Mouse (Mus musculus) forebrain, embryonic 16.5 days (tissue): Measurements from ENCODE around the gene Wfdc11. TPM values are rescaled to one million over a fixed set of nuclear protein-coding genes. Genes with fewer than 3 reads are reported as not detected.
"Not testable (repeated sequence)": the region's sequence is repeated elsewhere in the genome, so short reads cannot be mapped to it uniquely, and the experiment has no call there.

Source experiments
- ATAC-seq: fragments of 200-750 bp; cut with Nextera tagmentation; 2 replicates; pipeline ENCODE4 v1.8.0; 2017; ENCODE audit warnings: mild to moderate bottlenecking, moderate library complexity
- H3K27ac ChIP-seq: fragments of 300-500 bp; sonication (generic); 2 replicates; pipeline ENCODE4 v1.5.1; 2014; ENCODE audit warnings: low read length, control low read depth
- H3K27me3 ChIP-seq: fragments of 300-500 bp; sonication (generic); replicated peaks from 2 replicates; pipeline ENCODE4 v1.6.1; 2014; ENCODE audit warnings: low read length; ENCODE audit not compliant: control insufficient read depth, insufficient read depth
- H3K36me3 ChIP-seq: fragments of 300-500 bp; sonication (generic); 2 replicates; pipeline ENCODE4 v1.6.1; 2014; ENCODE audit not compliant: control insufficient read depth, insufficient read depth
- H3K4me1 ChIP-seq: fragments of 300-500 bp; sonication (generic); replicated peaks from 2 replicates; pipeline ENCODE4 v1.6.1; 2014; ENCODE audit warnings: low read length; ENCODE audit not compliant: control insufficient read depth, insufficient read depth
- H3K4me2 ChIP-seq: fragments of 300-500 bp; sonication (generic); 2 replicates; pipeline ENCODE4 v1.6.1; 2014; ENCODE audit warnings: mild to moderate bottlenecking, low read length, control low read depth
- H3K4me3 ChIP-seq: fragments of 300-500 bp; sonication (generic); replicated peaks from 2 replicates; pipeline ENCODE4 v1.5.1; 2014; ENCODE audit warnings: mild to moderate bottlenecking, low read length, control low read depth
- H3K9ac ChIP-seq: fragments of 300-500 bp; sonication (generic); replicated peaks from 2 replicates; pipeline ENCODE4 v1.6.1; 2014; ENCODE audit warnings: low read depth, low read length, control low read depth
- H3K9me3 ChIP-seq: fragments of 300-500 bp; sonication (generic); 2 replicates; pipeline ENCODE4 v1.6.1; 2016; ENCODE audit warnings: low read length; ENCODE audit not compliant: control insufficient read depth
- WGBS: fragments of 180-500 bp; shearing (Covaris S2); extraction: QIAGEN DNeasy Blood & Tissue Kit; methylation state at CpG from one replicate; pipeline ENCODE4 v1.1.7; 2014; 5-methylcytosine and 5-hydroxymethylcytosine counted together
- polyA plus RNA-seq: library from polyadenylated mRNA; unstranded; fragments of >200 nt; fragmentation: Nextera tagmentation; extraction: Ambion mirVana; gene quantifications from 2 replicates; pipeline ENCODE4 v1.2.1, GENCODE M21; 2015

Wfdc11 gene
- not detected in 2 replicates for polyA plus RNA-seq

- H3K9me3 ChIP-seq = no peaks in the 10 kb centered on the region
- no peak for ATAC-seq
Measured at GRCm38 (mm10) chr2:164673987-164674386, at the start of gene Wfdc11. Wfdc11 (minus strand) TSS chr2:164674087.

GRCm38 (mm10) chr2:164723276-164723675 is 49.4 kb upstream of the Wfdc11 start:
- ATAC-seq = no peak
- Histone ChIP-seq H3K36me3 (no peaks in the 10 kb centered on the region), H3K9me3 (no peaks in the 10 kb centered on the region), H3K27me3 (no peaks in the 10 kb centered on the region), H3K27ac (no peak overlapping the region), H3K9ac (no peak overlapping the region), H3K4me2 (no peak overlapping the region), H3K4me3 (no peak overlapping the region), H3K4me1 (no peaks in the 10 kb centered on the region)
- WGBS = 55% methylated on average over 4 of the region's 4 CpGs

More at GRCm38 (mm10) chr2:164673987-164674386, at the start of gene Wfdc11:
- 84% methylated on average over 7 of the region's 7 CpGs for WGBS
- H3K36me3 ChIP-seq = no peaks in the 10 kb centered on the region
- H3K4me1 ChIP-seq = peaks cover 3% of the 10 kb centered on the region; the same call in 1 of the 2 replicates
- no peak within 1 kb of the TSS for H3K27ac ChIP-seq
- H3K27me3 ChIP-seq = no peaks in the 10 kb centered on the region
- no peak within 1 kb of the TSS for H3K9ac ChIP-seq
- H3K4me2 ChIP-seq = no peak within 1 kb of the TSS
- no peak within 1 kb of the TSS for H3K4me3 ChIP-seq

GRCm38 (mm10) chr2:164716194-164716786 is 42.4 kb upstream of the Wfdc11 start:
- H3K9ac ChIP-seq, H3K27ac ChIP-seq, H3K4me2 ChIP-seq, H3K4me1 ChIP-seq, H3K36me3 ChIP-seq, H3K9me3 ChIP-seq, H3K27me3 ChIP-seq, H3K4me3 ChIP-seq, ATAC-seq: not testable (repeated sequence)
- 90% methylated on average over 18 of the region's 23 CpGs for WGBS

GRCm38 (mm10) chr2:164715005-164715404 is 41.1 kb upstream of the Wfdc11 start, which contains the start of gene Spint5:
Spint5 (plus strand) TSS chr2:164715305.
- Histone ChIP-seq H3K36me3 (no peaks in the 10 kb centered on the region), H3K9me3 (no peaks in the 10 kb centered on the region), H3K4me3 (no peak within 1 kb of the TSS), H3K4me1 (no peaks in the 10 kb centered on the region), H3K27ac (no peak within 1 kb of the TSS), H3K9ac (no peak within 1 kb of the TSS), H3K4me2 (no peak within 1 kb of the TSS), H3K27me3 (no peaks in the 10 kb centered on the region)
- 74% methylated on average over 6 of the region's 6 CpGs for WGBS
- ATAC-seq = no peak

- WGBS = 89% methylated on average over 14 of the region's 14 CpGs
- H3K27me3 ChIP-seq = no peaks in the 10 kb centered on the region
- H3K4me2 ChIP-seq = no peak overlapping the region
- ATAC-seq = no peak
- no peak overlapping the region for H3K9ac ChIP-seq
- no peak overlapping the region for H3K4me3 ChIP-seq
- H3K27ac ChIP-seq = no peak overlapping the region
- no peaks in the 10 kb centered on the region for H3K36me3 ChIP-seq
- no peaks in the 10 kb centered on the region for H3K9me3 ChIP-seq
- H3K4me1 ChIP-seq = no peaks in the 10 kb centered on the region
Measured at GRCm38 (mm10) chr2:164705991-164706390, 32.1 kb upstream of the Wfdc11 start.

GRCm38 (mm10) chr2:164705328-164705727 is 31.4 kb upstream of the Wfdc11 start:
- WGBS = 91% methylated on average over 6 of the region's 6 CpGs
- no peak overlapping the region for H3K27ac ChIP-seq
- no peaks in the 10 kb centered on the region for H3K9me3 ChIP-seq
- no peak overlapping the region for H3K4me3 ChIP-seq
- H3K4me1 ChIP-seq = no peaks in the 10 kb centered on the region
- no peak overlapping the region for H3K4me2 ChIP-seq
- H3K36me3 ChIP-seq = no peaks in the 10 kb centered on the region
- H3K27me3 ChIP-seq = no peaks in the 10 kb centered on the region
- ATAC-seq = no peak
- H3K9ac ChIP-seq = no peak overlapping the region

- no peaks in the 10 kb centered on the region for H3K9me3 ChIP-seq
- H3K4me2 ChIP-seq = no peak overlapping the region
- H3K36me3 ChIP-seq = no peaks in the 10 kb centered on the region
- no peak for ATAC-seq
- no peaks in the 10 kb centered on the region for H3K4me1 ChIP-seq
- no peak overlapping the region for H3K27ac ChIP-seq
- 86% methylated on average over 5 of the region's 5 CpGs for WGBS
- H3K4me3 ChIP-seq = no peak overlapping the region
- H3K27me3 ChIP-seq = no peaks in the 10 kb centered on the region
- no peak overlapping the region for H3K9ac ChIP-seq
Measured at GRCm38 (mm10) chr2:164704235-164704634, 30.3 kb upstream of the Wfdc11 start.

GRCm38 (mm10) chr2:164701761-164702160 is 27.9 kb upstream of the Wfdc11 start:
- H3K27ac ChIP-seq = no peak overlapping the region
- H3K4me1 ChIP-seq = no peaks in the 10 kb centered on the region
- no peaks in the 10 kb centered on the region for H3K27me3 ChIP-seq
- H3K9ac ChIP-seq = no peak overlapping the region
- no peaks in the 10 kb centered on the region for H3K9me3 ChIP-seq
- ATAC-seq = no peak
- 92% methylated on average over 5 of the region's 5 CpGs for WGBS
- no peak overlapping the region for H3K4me2 ChIP-seq
- no peak overlapping the region for H3K4me3 ChIP-seq
- no peaks in the 10 kb centered on the region for H3K36me3 ChIP-seq

GRCm38 (mm10) chr2:164700959-164701358 is 27.1 kb upstream of the Wfdc11 start:
- no peaks in the 10 kb centered on the region for H3K27me3 ChIP-seq
- H3K9me3 ChIP-seq = no peaks in the 10 kb centered on the region
- 83% methylated on average over 5 of the region's 5 CpGs for WGBS
- H3K4me2 ChIP-seq = no peak overlapping the region
- H3K4me1 ChIP-seq = no peaks in the 10 kb centered on the region
- no peak overlapping the region for H3K9ac ChIP-seq
- H3K36me3 ChIP-seq = no peaks in the 10 kb centered on the region
- no peak overlapping the region for H3K27ac ChIP-seq
- H3K4me3 ChIP-seq = no peak overlapping the region
- ATAC-seq = no peak

GRCm38 (mm10) chr2:164698201-164698600 is 24.3 kb upstream of the Wfdc11 start, which contains the start of gene Spint4:
Spint4 (plus strand) TSS chr2:164698501.
- no peak within 1 kb of the TSS for H3K4me2 ChIP-seq
- no peak within 1 kb of the TSS for H3K9ac ChIP-seq
- H3K27ac ChIP-seq = no peak within 1 kb of the TSS
- no peak within 1 kb of the TSS for H3K4me3 ChIP-seq
- 72% methylated on average over 4 of the region's 4 CpGs for WGBS
- no peaks in the 10 kb centered on the region for H3K27me3 ChIP-seq
- no peak for ATAC-seq
- no peaks in the 10 kb centered on the region for H3K36me3 ChIP-seq
- H3K9me3 ChIP-seq = no peaks in the 10 kb centered on the region
- no peaks in the 10 kb centered on the region for H3K4me1 ChIP-seq
